Mouse (Mus musculus) gastrocnemius, postnatal 25 days (tissue): ENCODE measurements around the gene Hmgb2. TPM values are rescaled to one million over a fixed set of nuclear protein-coding genes. Genes with fewer than 3 reads are reported as not detected.

Experiments
- DNase-seq: peaks from one replicate; pipeline ENCODE4 v3.0.0; 2022
- total RNA-seq, 2 experiments: library from RNA; stranded (reverse); gene quantifications; 1 replicate in 1 of 2; 2 replicates in 1 of 2; pipeline ENCODE4 v1.2.3; 2021

Hmgb2 gene
- total RNA-seq, 2 experiments from 2014 or later, result 2.7 to 5.6 TPM

- no peak for DNase-seq
These were observed 49.2 kb downstream of the Hmgb2 start for GRCm38 (mm10) chr8:57560926-57561325.

GRCm38 (mm10) chr8:57562741-57563140, 51.0 kb downstream of the Hmgb2 start:
- no peak for DNase-seq

- DNase-seq, result no peak
These were observed 52.0 kb downstream of the Hmgb2 start for GRCm38 (mm10) chr8:57563726-57564125.

- DNase-seq, result no peak
These were observed 53.3 kb downstream of the Hmgb2 start for GRCm38 (mm10) chr8:57565039-57565438.

Other genes with a start within 250 kb of the Hmgb2 start
- gene Hand2, start 190.9 kb upstream of the Hmgb2 start, total RNA-seq, result under 1 TPM in 1 of 2 experiments, not detected in 1; 0.21 TPM
- gene Scrg1, start 56.0 kb upstream of the Hmgb2 start, total RNA-seq, result not detected
- 10 to 100 TPM; 10.2 to 18.5 TPM for gene Sap30, start 24.0 kb upstream of the Hmgb2 start, total RNA-seq
- gene Galnt7, start 141.1 kb downstream of the Hmgb2 start, total RNA-seq, result 1 to 10 TPM; 2.9 to 3.6 TPM